Mouse (Mus musculus): Measurements from ENCODE around the gene Etl4.

- TF ChIP-seq GATA1 (IDR thresholded peaks at IDR 0.05; ENCODE audit: low read length), result no peak
- TF ChIP-seq TAL1 (IDR thresholded peaks at IDR 0.05; ENCODE audit: low read length), result no peak
Measured at GRCm38 (mm10) chr2:20594129-20594528, 684.5 kb downstream of the Etl4 start.

All from erythroblast, embryonic 14.5 days (primary cell).